Mouse (Mus musculus) 416B (cell line): ENCODE measurements at regions not wholly inside any gene's neighbourhood (a gene's known extent, or its start where the extent isn't known, plus 50 kb on each side); places are given as distances from the start of the nearest gene placed in this dataset.
"Not testable (repeated sequence)": the region's sequence is repeated elsewhere in the genome, so short reads cannot be mapped to it uniquely, and the experiment has no call there.

Experiments used
- DNase-seq: peaks from one replicate; pipeline ENCODE4 v3.0.0; 2011; ENCODE audit warnings: low read depth

DNA sequence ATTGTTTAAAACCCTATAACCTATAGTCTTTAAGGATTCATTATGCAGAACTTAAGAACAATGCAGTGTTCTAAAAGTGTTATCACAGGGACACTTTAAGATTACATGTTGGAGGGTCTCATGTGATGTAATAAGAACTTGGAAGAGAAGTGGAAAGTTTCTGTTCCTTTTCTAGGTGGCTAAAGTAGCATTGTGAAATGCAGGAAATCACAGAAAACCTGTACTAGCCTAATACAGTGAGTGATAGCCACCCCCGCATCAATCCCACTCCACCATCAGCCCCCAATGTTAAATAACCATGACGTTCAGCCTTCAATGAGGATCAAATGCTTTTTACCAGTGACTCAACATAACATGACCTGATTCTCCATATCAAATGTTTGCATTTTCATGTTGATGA lies 147.4 kb upstream of the Palmd start:
- no peak for DNase-seq

DNA sequence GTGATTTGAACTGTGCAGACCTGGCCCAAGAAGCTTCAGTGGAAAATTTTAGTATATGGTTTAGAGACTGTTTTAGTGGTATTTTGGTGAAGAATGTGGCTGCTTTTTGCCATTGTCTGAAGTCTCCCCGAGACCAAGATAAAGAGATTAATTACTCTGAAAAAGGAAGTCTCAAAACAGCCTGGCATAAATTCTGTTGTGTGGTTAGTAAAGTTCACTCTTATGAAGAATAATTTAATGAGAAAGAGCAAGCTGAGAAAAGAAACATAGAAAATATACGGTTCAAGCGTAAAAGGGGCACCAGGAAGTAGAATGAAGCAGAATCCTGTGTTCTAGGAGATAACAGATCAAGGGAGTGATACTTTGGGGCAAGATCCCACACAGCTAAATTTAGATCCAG lies 144.0 kb upstream of the Palmd start:
- DNase-seq = no peak

DNA sequence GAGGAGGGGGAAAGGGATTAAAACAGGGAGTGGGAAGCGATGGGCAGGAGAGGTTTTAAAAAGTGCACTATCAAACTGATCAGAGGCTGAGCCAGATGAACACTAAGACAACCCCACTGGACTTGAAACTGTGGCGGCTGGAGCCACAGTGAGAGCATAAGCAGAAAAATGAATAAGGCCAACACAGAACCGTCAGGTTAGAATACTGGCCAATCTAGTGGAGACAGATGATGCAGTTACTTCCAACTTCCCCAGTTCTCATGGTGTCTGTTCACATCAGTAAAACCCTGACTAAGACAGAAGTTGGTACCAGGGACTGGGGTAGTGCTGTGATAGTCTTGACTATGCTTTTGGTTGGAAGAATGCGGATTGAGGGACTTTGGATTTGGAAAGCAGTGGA lies 143.5 kb upstream of the Palmd start:
- DNase-seq = no peak

DNA sequence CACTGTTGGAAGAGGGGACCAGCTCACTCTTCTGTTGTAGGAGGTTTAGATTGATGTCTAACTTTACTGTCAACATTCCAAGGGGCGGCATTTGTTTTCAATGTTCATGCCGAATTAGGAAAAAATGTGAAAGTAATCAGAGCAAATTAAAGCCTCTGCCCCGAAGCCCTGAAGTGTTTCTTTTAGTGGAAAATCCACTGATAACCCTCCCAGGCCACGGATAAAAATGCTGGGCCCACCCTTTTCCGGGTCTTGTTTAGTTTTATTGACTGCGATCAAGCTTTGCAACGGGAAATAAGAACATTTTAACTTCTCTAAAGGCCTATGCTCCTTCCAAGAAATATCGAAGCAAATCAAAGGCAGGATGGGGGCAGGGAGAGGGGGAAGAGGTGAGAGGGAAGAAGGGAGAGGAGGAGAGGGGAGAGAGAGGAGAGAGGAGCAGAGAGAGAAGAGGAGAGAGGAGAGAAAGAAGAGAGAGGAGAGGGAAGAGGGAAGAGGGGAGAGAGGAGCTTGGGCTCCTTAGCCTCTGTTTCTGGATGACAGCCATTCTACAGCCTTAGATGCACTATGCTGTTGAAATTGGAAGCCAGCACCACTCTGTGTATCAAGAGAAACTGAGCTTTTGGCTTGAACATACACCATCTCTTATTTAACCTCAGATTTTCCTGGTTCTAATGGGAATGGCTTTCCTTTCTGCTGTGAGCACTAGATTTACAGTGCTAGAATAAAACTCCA lies 140.3 kb upstream of the Palmd start:
- no peak for DNase-seq

DNA sequence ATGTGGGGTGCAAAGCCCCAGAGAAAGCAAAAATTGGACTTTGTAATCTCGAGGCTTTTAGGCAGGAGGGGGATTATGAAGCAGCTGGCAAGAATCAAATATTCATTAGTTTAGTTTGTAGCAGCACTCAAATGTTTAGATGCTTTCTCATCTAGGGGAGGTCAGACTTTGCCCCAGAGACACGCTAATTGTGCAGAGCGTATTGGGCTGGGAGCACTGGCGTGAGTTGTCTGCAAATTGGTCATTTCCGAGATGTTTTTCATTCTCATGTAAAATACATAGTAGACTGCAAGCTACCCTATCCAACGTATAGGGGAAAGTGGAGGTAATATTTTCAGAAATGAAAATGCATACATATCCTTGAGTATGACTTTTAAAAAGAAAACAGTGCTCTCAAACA lies 139.2 kb upstream of the Palmd start:
- no peak for DNase-seq

DNA sequence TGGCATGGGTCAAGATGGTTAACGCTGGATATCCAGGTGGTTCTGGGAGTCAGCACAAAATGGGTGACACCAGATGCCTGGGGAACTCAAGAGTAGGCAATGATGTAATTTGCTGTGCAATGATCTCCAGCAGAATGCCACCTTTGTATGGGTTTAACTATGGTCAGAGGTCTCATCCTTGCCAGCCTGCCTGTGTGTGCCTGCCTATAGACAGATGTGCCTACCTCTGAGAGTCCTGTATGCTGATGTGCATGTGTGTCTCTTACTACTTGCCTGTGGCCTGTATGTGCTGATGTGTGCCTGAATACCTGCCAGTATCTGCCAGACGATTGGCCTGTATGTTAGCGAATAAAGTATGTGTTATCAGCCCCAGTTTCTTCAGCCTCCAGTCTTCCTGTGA lies 138.6 kb upstream of the Palmd start:
- no peak for DNase-seq

DNA sequence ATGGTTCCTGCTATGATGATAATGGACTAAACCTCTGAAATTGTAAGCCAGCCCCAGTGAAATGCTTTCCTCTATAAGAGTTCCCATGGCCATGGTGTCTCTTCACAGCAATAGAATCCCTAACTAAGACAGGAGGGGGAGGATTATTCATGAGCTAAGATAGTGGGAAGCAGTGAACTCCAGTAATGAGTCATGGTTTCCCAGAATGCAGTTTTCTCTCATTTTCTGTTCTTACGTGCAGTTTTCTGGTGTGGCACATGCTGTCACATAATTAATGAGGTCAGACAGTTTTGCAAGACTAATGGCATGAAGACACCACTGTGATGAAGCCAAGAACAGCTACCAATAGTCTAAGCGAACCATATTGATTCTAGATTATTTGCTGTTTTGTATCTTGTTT lies 118.9 kb upstream of the Palmd start:
- no peak for DNase-seq

DNA sequence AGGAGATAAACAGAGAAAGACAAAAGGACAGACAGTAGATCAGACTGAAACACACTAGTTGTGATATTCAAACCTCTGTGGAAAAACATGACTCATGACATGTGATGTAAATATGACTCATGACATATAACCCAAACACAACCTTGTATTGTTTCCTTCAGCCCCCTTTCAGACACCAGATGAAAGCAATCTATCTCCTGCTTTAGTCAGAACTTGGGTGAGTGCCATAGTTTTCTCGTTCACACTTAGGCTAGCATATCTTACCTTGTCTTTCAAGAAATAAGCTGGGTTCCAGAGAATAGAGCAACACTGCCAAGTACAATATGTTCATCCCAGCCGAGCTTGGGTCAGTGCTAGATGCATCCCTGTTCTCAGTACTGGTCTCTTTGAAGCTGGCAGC lies 107.9 kb upstream of the Palmd start:
- peak; percentile 67 for DNase-seq

DNA sequence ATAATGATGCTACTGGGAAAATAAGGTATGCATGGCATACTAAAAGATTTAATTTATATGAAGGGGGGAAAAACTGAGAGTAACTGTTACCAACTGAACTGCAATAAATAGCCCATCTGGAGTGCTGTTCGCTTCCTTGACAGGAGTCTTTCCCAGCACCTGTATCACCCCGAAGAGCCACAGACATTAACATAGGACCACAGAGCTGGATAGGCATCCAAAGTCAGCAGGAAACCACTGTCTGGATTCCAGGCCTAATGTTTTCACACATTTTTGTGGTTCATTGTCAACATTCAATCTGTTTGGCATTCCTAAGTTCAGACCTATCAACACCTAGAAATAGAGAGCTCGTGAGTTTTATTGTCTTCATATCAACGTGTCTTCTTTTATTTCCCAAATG lies 104.6 kb upstream of the Palmd start:
- DNase-seq = no peak

DNA sequence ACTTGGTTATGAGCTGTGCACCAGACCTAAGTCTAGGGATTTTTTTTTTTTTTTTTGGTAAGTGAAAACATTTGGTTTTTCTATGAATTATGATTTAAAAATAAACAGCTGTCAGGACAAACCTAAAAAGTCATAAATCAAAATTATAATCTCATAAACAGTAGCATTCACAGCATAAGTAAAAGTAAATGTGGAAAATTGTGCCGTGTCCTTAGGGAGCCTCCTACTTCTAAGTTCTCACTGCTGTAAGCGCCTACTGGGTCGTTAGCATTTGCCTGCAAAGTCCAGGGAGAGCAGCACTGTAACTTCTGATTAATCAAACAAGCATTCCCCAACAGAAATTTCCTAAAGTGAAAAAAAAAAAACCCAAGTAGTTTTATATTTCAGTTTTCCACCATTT lies 104.2 kb upstream of the Palmd start:
- no peak for DNase-seq

DNA sequence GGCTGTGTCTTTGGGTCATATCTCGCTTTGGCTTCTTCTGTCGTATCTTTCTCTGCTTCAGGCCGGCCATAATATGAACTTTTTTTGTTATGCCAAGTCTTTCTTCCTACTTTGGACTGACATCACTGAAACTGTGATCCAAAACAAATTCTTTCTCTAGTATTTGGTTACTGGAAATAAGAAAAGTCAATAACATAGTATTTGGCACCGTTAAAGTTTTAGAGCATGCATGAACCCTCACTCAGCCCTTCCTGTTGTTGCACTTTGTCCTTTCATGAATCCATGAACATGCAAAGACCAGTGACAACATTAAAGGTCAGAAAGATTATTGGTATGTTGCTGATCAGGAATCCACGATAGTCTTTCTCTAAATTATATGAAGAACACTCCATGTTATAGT lies 103.1 kb upstream of the Palmd start:
- no peak for DNase-seq

DNA sequence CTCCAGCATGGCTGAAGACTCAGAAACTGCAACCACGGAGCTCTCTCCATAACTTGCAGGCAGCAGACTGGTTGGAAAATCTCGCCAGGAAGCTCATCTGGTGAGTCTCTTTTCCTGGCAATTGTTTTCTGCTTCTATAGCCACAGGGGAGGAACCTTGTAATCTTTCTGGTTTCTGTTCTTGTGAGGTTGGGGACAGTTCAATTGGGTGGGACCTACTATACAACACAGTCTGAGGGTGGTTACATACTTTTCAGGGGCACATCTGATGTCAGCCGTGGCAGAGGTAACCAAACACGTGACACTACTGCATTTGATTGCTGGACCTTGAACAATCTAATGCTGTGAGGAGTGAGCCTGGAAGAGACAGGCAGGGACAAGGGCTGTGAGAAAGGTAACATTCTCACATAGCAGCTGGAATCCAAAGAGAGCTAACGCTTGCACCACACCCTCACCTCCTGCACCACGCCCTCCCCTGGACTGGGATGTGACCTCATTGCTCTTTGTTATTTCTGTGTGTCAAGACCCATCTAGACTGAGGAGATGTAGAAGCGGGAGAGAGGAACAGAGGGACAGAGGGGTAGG lies 98.8 kb upstream of the Palmd start:
- DNase-seq = no peak

DNA sequence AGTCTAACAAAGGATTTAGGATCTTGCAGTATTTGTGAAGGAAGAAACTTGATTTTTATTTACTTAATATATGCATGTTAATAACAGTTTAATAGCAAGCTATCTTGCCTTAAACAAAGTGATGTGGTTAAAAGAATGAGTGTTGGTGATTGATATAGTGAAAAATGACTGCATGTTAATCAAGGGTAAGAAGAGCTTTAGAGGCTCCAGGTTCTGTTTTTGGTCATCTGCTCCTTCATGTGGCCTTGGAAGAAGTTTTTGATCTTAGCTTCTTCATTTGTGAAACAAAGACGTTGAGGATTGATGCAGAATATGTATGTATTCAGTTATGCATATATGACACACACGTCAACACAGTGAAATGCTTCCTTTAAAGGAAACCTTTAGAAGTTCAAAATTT lies 97.1 kb upstream of the Palmd start:
- no peak for DNase-seq

DNA sequence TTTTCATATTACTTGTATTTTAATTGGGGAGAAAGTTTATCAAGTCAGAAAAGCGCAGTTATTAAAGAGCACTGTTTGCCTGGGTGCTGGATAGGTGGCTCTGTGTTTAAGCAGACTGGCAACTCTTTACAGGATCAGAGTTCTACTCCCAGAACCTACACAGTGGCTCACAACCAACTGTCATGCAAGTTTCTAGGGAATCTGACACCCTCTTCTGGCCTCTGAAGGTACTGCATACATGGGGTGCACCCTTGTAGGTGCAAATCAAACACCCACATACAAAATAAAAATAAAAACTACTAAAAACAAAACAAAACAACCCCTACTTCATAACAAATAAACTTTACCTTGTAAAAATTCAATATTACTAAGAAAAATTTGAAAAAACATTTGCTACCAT lies 93.0 kb upstream of the Palmd start:
- peak; percentile 33 for DNase-seq

DNA sequence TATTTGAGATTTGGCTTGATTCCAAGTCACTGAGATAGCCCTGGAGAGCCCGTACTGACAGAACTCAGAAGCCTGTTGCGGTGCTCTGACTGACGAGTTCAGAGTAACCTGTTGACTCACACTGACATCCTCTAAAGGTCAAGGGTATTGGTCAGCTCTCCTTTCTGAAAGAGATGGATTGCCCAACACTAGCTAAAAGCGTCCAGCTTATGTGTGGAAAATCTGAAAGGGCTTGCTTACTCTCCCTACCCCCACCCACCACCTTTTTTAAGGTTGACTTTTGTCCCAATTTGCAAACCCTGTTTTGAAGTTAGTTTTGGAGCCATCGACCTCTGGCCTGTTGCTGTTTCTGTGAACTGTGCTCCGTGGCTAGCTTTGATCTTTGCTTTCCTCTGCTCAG lies 92.4 kb upstream of the Palmd start:
- DNase-seq = peak; percentile 69

DNA sequence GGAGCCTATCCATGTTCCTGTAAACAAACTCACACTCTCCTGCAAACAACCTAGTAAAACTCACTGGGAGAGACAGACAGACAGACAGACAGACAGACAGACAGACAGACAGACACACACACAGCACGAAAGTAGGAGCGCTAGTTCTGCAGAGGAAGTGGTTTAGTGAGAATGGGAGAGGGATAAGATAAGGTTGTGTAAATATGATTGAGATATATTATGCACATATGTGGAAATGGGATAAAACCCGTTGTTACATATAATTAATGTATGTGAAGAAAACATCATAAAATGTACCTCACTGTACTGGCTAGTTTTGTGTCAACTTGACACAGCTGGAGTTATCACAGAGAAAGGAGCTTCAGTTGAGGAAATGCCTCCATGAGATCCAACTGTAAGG lies 85.9 kb upstream of the Palmd start:
- not testable (repeated sequence) for DNase-seq

DNA sequence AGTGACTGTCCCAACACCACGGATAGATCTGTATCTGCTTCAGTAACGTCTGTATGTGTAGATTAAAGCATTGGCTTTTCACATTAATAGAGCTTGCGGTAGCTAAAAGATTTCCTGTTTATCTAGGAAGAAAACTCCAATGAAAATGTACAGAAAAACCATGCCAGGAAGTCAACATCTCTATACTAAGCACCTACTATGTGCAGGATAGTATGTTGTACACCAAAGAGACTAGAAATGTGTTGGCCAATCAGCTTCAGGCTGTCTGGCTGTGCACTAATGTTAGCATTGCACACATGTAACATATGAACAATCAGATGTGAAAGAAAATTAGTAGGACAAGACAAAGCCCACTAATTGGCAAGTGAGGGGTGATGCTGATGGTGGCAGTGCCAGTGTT lies 82.6 kb upstream of the Palmd start:
- no peak for DNase-seq

DNA sequence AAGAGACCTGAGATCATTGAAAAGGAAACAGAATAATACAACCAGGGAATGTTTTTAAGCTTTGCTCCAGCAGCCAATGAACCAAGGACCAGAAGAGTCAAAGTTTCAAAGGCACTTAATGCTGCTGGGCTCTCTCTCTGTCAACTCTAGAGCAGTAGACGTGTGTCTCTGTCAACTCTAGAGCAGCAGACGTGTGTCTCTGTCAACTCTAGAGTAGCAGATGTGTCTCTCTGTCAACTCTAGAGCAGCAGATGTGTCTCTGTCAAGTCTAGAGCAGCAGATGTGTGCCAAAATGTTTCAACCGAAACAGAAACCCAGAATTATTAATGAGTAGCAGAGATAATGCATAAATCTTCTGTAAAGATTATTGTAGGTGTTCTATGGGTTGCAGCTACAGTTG lies 82.1 kb upstream of the Palmd start:
- no peak for DNase-seq

DNA sequence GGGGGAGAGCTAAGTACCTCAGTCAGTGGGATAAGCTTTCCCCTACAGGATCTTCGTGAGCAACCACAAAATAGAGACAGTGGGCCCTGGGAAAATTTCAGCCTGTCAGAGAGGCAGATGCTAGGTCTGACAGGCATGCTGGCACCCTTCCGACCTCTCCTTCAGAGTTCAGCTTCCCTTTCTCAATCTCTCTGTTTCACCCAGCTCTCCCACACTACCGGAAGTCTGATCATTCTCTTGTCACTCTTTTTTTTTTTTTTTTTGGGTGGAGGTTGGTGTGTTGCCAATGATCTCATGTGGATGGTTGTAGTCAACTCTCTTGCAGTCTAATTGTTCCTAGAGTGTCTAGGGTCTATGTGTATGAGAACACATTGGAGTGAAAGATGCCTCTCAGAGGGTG lies 80.6 kb upstream of the Palmd start:
- no peak for DNase-seq

DNA sequence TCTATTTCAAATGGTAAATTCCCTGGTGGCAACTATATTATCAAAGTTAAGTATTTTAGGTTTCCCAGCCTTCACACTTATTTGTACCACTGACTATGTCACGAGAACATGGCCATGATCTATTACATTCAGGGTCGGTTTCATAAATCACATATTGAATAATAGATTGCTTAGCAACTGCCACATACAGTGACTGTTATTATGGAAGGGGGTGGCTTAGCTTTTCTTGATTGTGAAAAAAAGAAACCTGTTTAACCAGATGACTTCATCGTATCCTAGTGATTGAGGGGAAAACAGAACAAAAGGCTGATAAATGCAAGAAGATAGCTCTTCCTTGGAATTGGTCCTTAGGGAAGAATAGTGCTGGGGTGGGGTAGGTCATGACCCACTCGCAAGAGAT lies 76.0 kb upstream of the Palmd start:
- no peak for DNase-seq

DNA sequence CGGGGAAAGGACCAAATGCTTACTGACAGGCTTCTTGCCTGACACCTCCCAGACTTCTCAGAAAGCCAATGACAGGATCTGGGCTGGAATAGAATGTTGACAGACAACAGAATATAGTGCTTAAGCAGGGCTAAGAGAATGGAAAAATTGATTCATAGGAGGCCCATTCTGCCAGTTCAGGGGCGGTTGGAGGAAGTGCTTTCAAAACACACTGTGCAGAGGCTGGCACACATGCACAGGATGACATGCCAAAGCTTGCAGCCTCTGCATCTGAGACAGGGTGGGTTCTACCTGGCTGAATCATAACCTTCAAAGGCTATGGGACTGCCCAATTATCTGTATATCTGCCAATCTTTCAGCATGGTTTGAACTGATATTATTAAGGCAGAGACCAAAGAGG lies 75.5 kb upstream of the Palmd start:
- DNase-seq = peak; percentile 66

DNA sequence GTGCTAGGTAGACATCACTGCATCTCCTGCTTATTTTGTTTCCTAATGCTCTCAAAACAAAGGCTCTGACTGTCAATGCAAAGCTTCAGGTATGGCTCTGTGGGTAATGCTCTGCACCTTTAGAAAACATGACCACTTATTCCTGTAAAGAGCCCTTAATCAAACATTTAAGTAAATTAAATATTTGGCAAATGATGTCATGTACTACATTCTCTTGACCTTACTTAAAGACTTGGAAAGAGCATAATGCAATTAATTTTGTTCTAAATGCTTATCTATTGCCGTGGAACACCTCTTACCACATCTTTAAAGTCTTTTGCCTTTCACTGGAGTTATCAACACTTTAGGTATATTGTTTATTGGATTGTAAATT lies 70.1 kb upstream of the Palmd start:
- DNase-seq = no peak

DNA sequence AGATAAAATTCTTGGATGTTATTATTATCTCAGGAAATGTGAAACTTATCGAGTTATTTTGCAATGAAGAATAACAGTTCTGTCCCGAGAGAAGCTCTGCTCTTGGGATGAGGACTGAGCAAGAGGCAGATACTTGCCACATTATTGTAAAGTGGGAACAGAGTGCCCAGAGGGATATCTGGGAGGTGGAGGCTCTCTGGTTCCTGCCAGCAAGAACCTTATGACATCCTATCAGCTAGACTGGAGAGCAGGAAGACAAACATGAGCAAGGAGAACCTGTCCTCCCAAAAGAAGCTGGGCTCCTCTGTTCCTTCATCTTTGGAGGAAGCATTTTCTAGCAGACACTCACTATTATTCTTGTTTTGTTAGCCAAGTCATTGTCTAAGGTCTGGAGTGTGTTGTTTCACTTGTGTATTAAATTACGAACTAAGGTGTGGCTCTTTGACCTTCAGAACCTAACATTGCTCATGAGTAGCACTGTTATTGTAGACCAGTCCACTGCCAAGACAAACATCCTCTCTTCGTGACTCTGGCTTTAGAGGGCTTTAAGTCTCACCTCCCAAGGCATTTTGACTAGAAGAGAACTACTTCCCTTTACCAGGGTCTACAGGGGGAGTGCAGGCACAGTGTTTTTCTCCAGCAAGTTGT lies 69.6 kb upstream of the Palmd start:
- DNase-seq = no peak
